Comparison of ENCODE assay signal across 25 mouse cellular contexts in genomic region chr7:100312716-100313115, GRCm38 (mm10). TPM values are rescaled to one million over a fixed set of nuclear protein-coding genes. Genes with fewer than 3 reads are reported as not detected.
A peak's percentile ranks its signal among the peaks of the same experiment; 100 is the strongest.
DNase-seq lines count a peak whose midpoint lies in the region; ATAC-seq and TF ChIP-seq lines count a peak whose summit lies in the region.
"Had no signal": no experiment of that assay in that cellular context is flagged by ENCODE, and none has a peak within 500 bp of the region (broad histone marks: within the 10 kb centered on the region; RNA-seq: fewer than 3 reads in every experiment).

No protein-coding gene starts in this region.

- H3K4me2 ChIP-seq in heart, embryonic 11.5 days, result no peak overlapping the region
- H3K4me2 ChIP-seq: embryonic facial prominence, embryonic 13.5 days; forebrain, embryonic 12.5 days; forebrain, embryonic 15.5 days; heart, embryonic 13.5 days; hindbrain, embryonic 12.5 days; hindbrain, embryonic 15.5 days had no signal

- no peak overlapping the region for H3K4me3 ChIP-seq in heart, embryonic 11.5 days (ENCODE audit: low read depth, low read length)
- no peak overlapping the region for H3K4me3 ChIP-seq in embryonic fibroblast, embryonic 13.5 days (ENCODE audit: insufficient read depth, low read length)
- H3K4me3 ChIP-seq: embryonic facial prominence, embryonic 10.5 days; embryonic facial prominence, embryonic 13.5 days; forebrain, embryonic 12.5 days; forebrain, embryonic 15.5 days; heart, embryonic 13.5 days; hindbrain, embryonic 12.5 days; hindbrain, embryonic 15.5 days had no signal

- H3K27ac ChIP-seq in heart, embryonic 11.5 days (ENCODE audit: low read depth, low read length), result 0 out of 2 replicates have a peak overlapping the region, but pooled peaks have one; percentile 22
- H3K27ac ChIP-seq in embryonic fibroblast, embryonic 13.5 days (ENCODE audit: insufficient read depth, low read length), result peak overlapping the region; percentile 87
- H3K27ac ChIP-seq: embryonic facial prominence, embryonic 10.5 days; embryonic facial prominence, embryonic 13.5 days; forebrain, embryonic 12.5 days; forebrain, embryonic 15.5 days; heart, embryonic 13.5 days; hindbrain, embryonic 12.5 days; hindbrain, embryonic 15.5 days had no signal

- no peaks in the 10 kb centered on the region for H3K27me3 ChIP-seq in heart, embryonic 11.5 days (ENCODE audit: control insufficient read depth, insufficient read depth, low read length)
- H3K27me3 ChIP-seq: embryonic facial prominence, embryonic 13.5 days; forebrain, embryonic 12.5 days; forebrain, embryonic 15.5 days; heart, embryonic 13.5 days; hindbrain, embryonic 12.5 days; hindbrain, embryonic 15.5 days had no signal

- no peak for TF ChIP-seq CTCF in embryonic fibroblast, embryonic 13.5 days (IDR thresholded peaks at IDR 0.05; ENCODE audit: borderline replicate concordance, insufficient read depth, low read length)

- no peak for ATAC-seq in heart, embryonic 11.5 days (replicated peaks; ENCODE audit: insufficient number of reproducible peaks, low FRiP score, low TSS enrichment)
- ATAC-seq: forebrain, embryonic 15.5 days; intestine, postnatal 0 days had no signal

- DNase-seq in heart, postnatal 36 days, result no peak
- DNase-seq in Muller cell, postnatal 12 days (ENCODE audit: inconsistent ontology term), result peak; percentile 43
- no peak for DNase-seq in lung, postnatal 4 days
- DNase-seq in left cerebral cortex, postnatal 10 days (ENCODE audit: extremely low spot score in 1 of 2, low spot score in 2 of 2), result no peak
- DNase-seq: adrenal gland, adult 2 months; adrenal gland, postnatal 14 days; cerebellum, adult 11-12 months; cerebellum, adult 8-10 months; cerebellum, postnatal 10 days; cerebellum, postnatal 36 days; embryo, embryonic 11 days; gastrocnemius, postnatal 25 days; heart, adult 18-20 months; heart, postnatal 14 days had no signal

- H3K9ac ChIP-seq in heart, embryonic 11.5 days (ENCODE audit: low read depth, low read length), result no peak overlapping the region
- H3K9ac ChIP-seq: embryonic facial prominence, embryonic 13.5 days; forebrain, embryonic 12.5 days; forebrain, embryonic 15.5 days; heart, embryonic 13.5 days; hindbrain, embryonic 12.5 days; hindbrain, embryonic 15.5 days had no signal

- peaks cover 5% of the 10 kb centered on the region for H3K36me3 ChIP-seq in heart, embryonic 11.5 days (ENCODE audit: control insufficient read depth, insufficient read depth, low read length)
- H3K36me3 ChIP-seq: embryonic facial prominence, embryonic 10.5 days; forebrain, embryonic 12.5 days; forebrain, embryonic 15.5 days; hindbrain, embryonic 15.5 days had no signal

- WGBS in heart, embryonic 11.5 days (ENCODE audit: insufficient replicate concordance), result 58% methylated on average over 4 of the region's 4 CpGs

- intact Hi-C loops in heart, postnatal 36 days (cut with DNase I), result no loop called here
- intact Hi-C loops in left cerebral cortex, postnatal 10 days (cut with DNase I), result no loop called here

- peaks cover 3% of the 10 kb centered on the region; the same call in 1 of the 2 replicates for H3K9me3 ChIP-seq in heart, embryonic 11.5 days (replicated peaks; ENCODE audit: control insufficient read depth, low read length)
- H3K9me3 ChIP-seq: embryonic facial prominence, embryonic 10.5 days; embryonic facial prominence, embryonic 13.5 days; forebrain, embryonic 12.5 days; forebrain, embryonic 15.5 days; heart, embryonic 13.5 days; hindbrain, embryonic 12.5 days; hindbrain, embryonic 15.5 days had no signal

- no peak; the same call in 1 of the 2 replicates for TF ChIP-seq POLR2A in embryonic fibroblast, embryonic 13.5 days (IDR thresholded peaks at IDR 0.05; ENCODE audit: low read depth, low read length)

- peaks cover 23% of the 10 kb centered on the region for H3K4me1 ChIP-seq in heart, embryonic 11.5 days (ENCODE audit: control insufficient read depth, insufficient read depth, low read length)
- H3K4me1 ChIP-seq in embryonic fibroblast, embryonic 13.5 days (ENCODE audit: control insufficient read depth, insufficient read depth, low read length), result peaks cover 30% of the 10 kb centered on the region

RNA-seq across cellular contexts. Expression of gene P4ha3, which starts 27.4 kb away (rescaled TPM):
- polyA plus RNA-seq in heart, embryonic 11.5 days (2014; fragmentation: Nextera tagmentation; extraction: Ambion mirVana), result 16.2 and 17.5 TPM in 2 replicates
- total RNA-seq in heart, postnatal 36 days (2021), result under 1 TPM; 0.27 to 0.58 TPM
- 91.9 and 100 TPM in 2 replicates for polyA plus RNA-seq in embryonic fibroblast, embryonic 13.5 days (2011; ENCODE audit: insufficient read length, low read depth, missing spikeins)
- total RNA-seq in left cerebral cortex, postnatal 10 days (2021), result 1 to 10 TPM; 7.0 to 7.1 TPM
- total RNA-seq: hematopoietic stem cell, adult 5-6 weeks had no signal

RNA-seq across cellular contexts. Expression of gene C2cd3, which starts 59.3 kb away (rescaled TPM):
- polyA plus RNA-seq in heart, embryonic 11.5 days (2014; fragmentation: Nextera tagmentation; extraction: Ambion mirVana), result 20.4 and 22.7 TPM in 2 replicates
- 1 to 10 TPM; 7.8 to 9.5 TPM for total RNA-seq in heart, postnatal 36 days (2021)
- 16.2 and 24.4 TPM in 2 replicates for polyA plus RNA-seq in embryonic fibroblast, embryonic 13.5 days (2011; ENCODE audit: insufficient read length, low read depth, missing spikeins)
- total RNA-seq in left cerebral cortex, postnatal 10 days (2021), result 10 to 100 TPM; 12.4 to 15.2 TPM

RNA-seq across cellular contexts. Expression of gene Ppme1, which starts 59.4 kb away (rescaled TPM):
- 56.4 and 62.2 TPM in 2 replicates for polyA plus RNA-seq in heart, embryonic 11.5 days (2014; fragmentation: Nextera tagmentation; extraction: Ambion mirVana)
- total RNA-seq in heart, postnatal 36 days (2021), result 10 to 100 TPM; 35.6 to 37.2 TPM
- polyA plus RNA-seq in embryonic fibroblast, embryonic 13.5 days (2011; ENCODE audit: insufficient read length, low read depth, missing spikeins), result 95.1 and 117 TPM in 2 replicates
- 100 to 1,000 TPM; 125 to 131 TPM for total RNA-seq in left cerebral cortex, postnatal 10 days (2021)

Comparison
In these comparisons a context has a peak if more than half of its experiments do, and no peak if none do; other contexts are left out.
1. RNA of gene P4ha3, which starts 27.4 kb away (total RNA-seq): 7.0 to 7.1 TPM in left cerebral cortex, postnatal 10 days; 0.27 to 0.58 TPM in heart, postnatal 36 days; every median in the first group is over 4 times any median in the second.